17 mouse cellular contexts compared by ENCODE assay signal in the genomic region with DNA sequence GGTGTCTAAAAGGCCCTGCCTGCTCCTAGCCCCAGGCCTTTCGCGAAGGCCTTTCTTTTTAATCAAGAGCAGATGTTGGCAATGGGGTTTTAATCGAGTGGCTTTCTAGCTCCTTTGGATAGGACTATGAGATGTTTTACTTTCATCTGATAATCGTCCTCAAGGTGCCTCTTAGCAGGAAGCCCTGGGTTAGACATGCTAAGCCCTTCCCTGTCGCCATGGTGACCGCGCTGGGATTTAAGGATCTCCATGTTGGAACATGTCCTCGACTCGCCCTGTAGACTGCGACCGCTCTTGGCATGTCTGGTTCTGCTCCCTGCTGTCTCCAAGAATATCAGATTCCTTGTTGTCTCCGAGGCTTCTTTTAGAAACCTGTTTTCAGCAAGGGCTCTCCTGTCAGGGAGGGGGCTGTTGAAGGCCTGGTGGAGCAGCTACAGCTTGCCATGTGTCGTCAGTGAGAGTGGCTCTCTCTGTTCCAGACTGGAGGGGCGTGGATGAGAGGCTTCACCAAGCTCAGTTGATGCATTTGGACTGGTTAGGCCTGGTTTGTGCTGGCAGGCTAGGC. TPM values are rescaled to one million over a fixed set of nuclear protein-coding genes. Genes with fewer than 3 reads are reported as not detected.
A peak's percentile ranks its signal among the peaks of the same experiment; 100 is the strongest.
DNase-seq lines count a peak whose midpoint lies in the region; ATAC-seq lines count a peak whose summit lies in the region.
"Had no signal": no experiment of that assay in that cellular context is flagged by ENCODE, and none has a peak within 500 bp of the region (broad histone marks: within the 10 kb centered on the region; RNA-seq: fewer than 3 reads in every experiment).

No protein-coding gene starts in this region.

- 66% methylated on average over 14 of the region's 14 CpGs for WGBS in forebrain, embryonic 10.5 days
- WGBS in forebrain, embryonic 13.5 days = 79% methylated on average over 14 of the region's 14 CpGs
- 75% methylated on average over 14 of the region's 14 CpGs for WGBS in neural tube, embryonic 15.5 days

- H3K4me2 ChIP-seq in forebrain, embryonic 13.5 days = no peak overlapping the region
- no peak overlapping the region for H3K4me2 ChIP-seq in neural tube, embryonic 15.5 days
- H3K4me2 ChIP-seq: liver, embryonic 13.5 days had no signal

- no peaks in the 10 kb centered on the region for H3K27me3 ChIP-seq in forebrain, embryonic 10.5 days (ENCODE audit: poor library complexity, severe bottlenecking)
- no peaks in the 10 kb centered on the region for H3K27me3 ChIP-seq in forebrain, embryonic 13.5 days
- H3K27me3 ChIP-seq in neural tube, embryonic 15.5 days (replicated peaks) = no peaks in the 10 kb centered on the region
- H3K27me3 ChIP-seq: liver, embryonic 13.5 days had no signal

- peaks cover 8% of the 10 kb centered on the region for H3K4me1 ChIP-seq in forebrain, embryonic 10.5 days
- H3K4me1 ChIP-seq in forebrain, embryonic 13.5 days = no peaks in the 10 kb centered on the region
- H3K4me1 ChIP-seq in neural tube, embryonic 15.5 days = no peaks in the 10 kb centered on the region
- H3K4me1 ChIP-seq: liver, embryonic 13.5 days had no signal

- H3K27ac ChIP-seq in forebrain, embryonic 10.5 days = peak overlapping the region; percentile 66
- no peak overlapping the region for H3K27ac ChIP-seq in forebrain, embryonic 13.5 days
- H3K27ac ChIP-seq in neural tube, embryonic 15.5 days (replicated peaks) = no peak overlapping the region
- H3K27ac ChIP-seq: liver, embryonic 13.5 days had no signal

- no peaks in the 10 kb centered on the region for H3K9me3 ChIP-seq in forebrain, embryonic 10.5 days
- H3K9me3 ChIP-seq in forebrain, embryonic 13.5 days (replicated peaks) = no peaks in the 10 kb centered on the region
- no peaks in the 10 kb centered on the region for H3K9me3 ChIP-seq in neural tube, embryonic 15.5 days (replicated peaks)
- H3K9me3 ChIP-seq: liver, embryonic 13.5 days had no signal

- H3K9ac ChIP-seq in forebrain, embryonic 13.5 days = no peak overlapping the region
- H3K9ac ChIP-seq in neural tube, embryonic 15.5 days (replicated peaks) = no peak overlapping the region
- H3K9ac ChIP-seq: liver, embryonic 13.5 days had no signal

- peak; percentile 26 for DNase-seq in forebrain, embryonic 10.5 days (ENCODE audit: extremely low spot score, low spot score)
- peak; percentile 24 for DNase-seq in neural tube, embryonic 10.5 days (ENCODE audit: extremely low spot score, low spot score)
- DNase-seq in embryo, embryonic 9.5 days (ENCODE audit: extremely low spot score) = peak; percentile 20
- DNase-seq in mesoderm, embryonic 11.5 days (ENCODE audit: low read depth, low spot score) = peak; percentile 45
- DNase-seq in ovary, adult 18-20 months (ENCODE audit: low spot score) = no peak
- no peak for DNase-seq in adrenal gland, adult 8-10 months
- DNase-seq: adrenal gland, postnatal 10 days; gastrocnemius, postnatal 25 days; kidney, postnatal 4 days; liver, embryonic 13.5 days; thymus, postnatal 14 days had no signal

- no peak overlapping the region for H3K4me3 ChIP-seq in forebrain, embryonic 10.5 days
- no peak overlapping the region for H3K4me3 ChIP-seq in forebrain, embryonic 13.5 days
- H3K4me3 ChIP-seq in neural tube, embryonic 15.5 days (replicated peaks) = no peak overlapping the region
- H3K4me3 ChIP-seq: liver, embryonic 13.5 days had no signal

- H3K36me3 ChIP-seq in forebrain, embryonic 10.5 days (replicated peaks) = no peaks in the 10 kb centered on the region
- no peaks in the 10 kb centered on the region for H3K36me3 ChIP-seq in forebrain, embryonic 13.5 days (ENCODE audit: poor library complexity, severe bottlenecking)
- H3K36me3 ChIP-seq in neural tube, embryonic 15.5 days = no peaks in the 10 kb centered on the region
- H3K36me3 ChIP-seq: liver, embryonic 13.5 days had no signal

- no peak for ATAC-seq in forebrain, embryonic 13.5 days
- ATAC-seq in neural tube, embryonic 15.5 days (ENCODE audit: low FRiP score) = no peak
- ATAC-seq: intestine, embryonic 16.5 days had no signal

RNA-seq across cellular contexts. Expression of gene Pde10a, which starts 16.9 kb away (rescaled TPM):
- 3.1 and 3.6 TPM in 2 replicates for polyA plus RNA-seq in forebrain, embryonic 10.5 days (2016; fragmentation: Nextera tagmentation; extraction: Ambion mirVana)
- 13.1 and 13.4 TPM in 2 replicates for polyA plus RNA-seq in forebrain, embryonic 13.5 days (2015; fragmentation: Nextera tagmentation; extraction: Ambion mirVana)
- polyA plus RNA-seq in neural tube, embryonic 15.5 days (2015; fragmentation: Nextera tagmentation; extraction: Ambion mirVana) = 10.6 and 12.5 TPM in 2 replicates
- total RNA-seq in adrenal gland, adult 8-10 months (2022) = 100 to 1,000 TPM in 1 of 4 experiments, 10 to 100 TPM in 3; 16.9 to 104 (median 44.4) TPM
- total RNA-seq: monocyte, adult 5-6 weeks had no signal

RNA-seq across cellular contexts. Expression of gene Gm17087, which starts 24.7 kb away (rescaled TPM):
- not detected in 2 replicates for polyA plus RNA-seq in forebrain, embryonic 10.5 days (2016; fragmentation: Nextera tagmentation; extraction: Ambion mirVana)
- polyA plus RNA-seq in forebrain, embryonic 13.5 days (2015; fragmentation: Nextera tagmentation; extraction: Ambion mirVana) = not detected in 2 replicates
- polyA plus RNA-seq in neural tube, embryonic 15.5 days (2015; fragmentation: Nextera tagmentation; extraction: Ambion mirVana) = not detected in 2 replicates
- not detected for total RNA-seq in adrenal gland, adult 8-10 months (2022)
- total RNA-seq: adrenal gland, postnatal 10 days; gastrocnemius, postnatal 25 days; left cerebral cortex, adult 8-10 months; monocyte, adult 5-6 weeks had no signal
- polyA plus RNA-seq: heart, embryonic 16.5 days; intestine, embryonic 16.5 days; liver, embryonic 13.5 days had no signal

Comparison
In these comparisons a context has a peak if more than half of its experiments do, and no peak if none do; other contexts are left out.
1. DNase-seq: peak in forebrain, embryonic 10.5 days (single experiment), neural tube, embryonic 10.5 days (single experiment), embryo, embryonic 9.5 days (single experiment) and mesoderm, embryonic 11.5 days (single experiment); none in ovary, adult 18-20 months (single experiment) and adrenal gland, adult 8-10 months (single experiment).